Mouse (Mus musculus) forebrain, postnatal 0 days (tissue): ENCODE results near the gene Zfp180. TPM values are rescaled to one million over a fixed set of nuclear protein-coding genes. Genes with fewer than 3 reads are reported as not detected.
"Not testable (repeated sequence)": the region's sequence is repeated elsewhere in the genome, so short reads cannot be mapped to it uniquely, and the experiment has no call there.

ENCODE experiments used
- ATAC-seq: fragments of 200-750 bp; cut with Nextera tagmentation; 2 replicates; pipeline ENCODE4 v1.8.0; 2017; ENCODE audit warnings: mild to moderate bottlenecking, moderate library complexity
- DNase-seq: peaks from one replicate; pipeline ENCODE4 v3.0.0-alpha.2; 2015
- H3K27ac ChIP-seq: fragments of 300-500 bp; sonication (generic); 2 replicates; pipeline ENCODE4 v1.5.1; 2014; ENCODE audit warnings: low read depth, mild to moderate bottlenecking, antibody characterized with exemption, low read length, moderate library complexity, mixed read lengths
- H3K27me3 ChIP-seq: fragments of 300-500 bp; sonication (generic); 2 replicates; pipeline ENCODE4 v1.6.1; 2014; ENCODE audit warnings: mild to moderate bottlenecking, low read length, mixed read lengths; ENCODE audit not compliant: insufficient read depth
- H3K36me3 ChIP-seq: fragments of 300-500 bp; sonication (generic); 2 replicates; pipeline ENCODE4 v1.6.1; 2014; ENCODE audit warnings: mild to moderate bottlenecking, moderate library complexity; ENCODE audit not compliant: insufficient read depth
- H3K4me1 ChIP-seq: fragments of 300-500 bp; sonication (generic); 2 replicates; pipeline ENCODE4 v1.6.1; 2014; ENCODE audit warnings: antibody characterized with exemption; ENCODE audit not compliant: insufficient read depth
- H3K4me2 ChIP-seq: fragments of 300-500 bp; sonication (generic); 2 replicates; pipeline ENCODE4 v1.6.1; 2014; ENCODE audit warnings: low read depth, mild to moderate bottlenecking, moderate library complexity
- H3K4me3 ChIP-seq: fragments of 300-500 bp; sonication (generic); 2 replicates; pipeline ENCODE4 v1.5.1; 2014; ENCODE audit warnings: low read depth, low read length, mixed read lengths
- H3K9ac ChIP-seq: fragments of 300-500 bp; sonication (generic); 2 replicates; pipeline ENCODE4 v1.6.1; 2014; ENCODE audit warnings: mild to moderate bottlenecking
- H3K9me3 ChIP-seq: fragments of 300-500 bp; sonication (generic); 2 replicates; pipeline ENCODE4 v1.6.1; 2016; ENCODE audit warnings: low read length
- CTCF ChIP-seq: sonication (generic); IDR thresholded peaks from 2 replicates; pipeline ENCODE4 v1.5.1; 2016; ENCODE audit warnings: antibody characterized with exemption, control low read depth, low read depth
- WGBS: fragments of 180-500 bp; shearing (Covaris S2); extraction: QIAGEN DNeasy Blood & Tissue Kit; methylation state at CpG from one replicate; pipeline ENCODE4 v1.1.7; 2014; 5-methylcytosine and 5-hydroxymethylcytosine counted together
- polyA plus RNA-seq: library from polyadenylated mRNA; unstranded; fragments of >200 nt; fragmentation: Nextera tagmentation; extraction: Ambion mirVana; gene quantifications from 2 replicates; pipeline ENCODE4 v1.2.1, GENCODE M21; 2015
- total RNA-seq: library from RNA; depleted of rRNA; stranded (reverse); fragments of >200 nt; gene quantifications from 2 replicates; pipeline ENCODE4 v1.2.3, GENCODE M21; 2014; rRNA removed

Zfp180 gene
- total RNA-seq (38.2 and 44.0 TPM in 2 replicates), polyA plus RNA-seq (19.0 and 23.9 TPM in 2 replicates)

- H3K4me2 ChIP-seq = peak within 1 kb of the TSS; percentile 80
- 28% methylated on average over 44 of the region's 44 CpGs for WGBS
- H3K9ac ChIP-seq = peak within 1 kb of the TSS; percentile 76
- ATAC-seq = peak; percentile 99
- no peak for TF ChIP-seq CTCF
- peak within 1 kb of the TSS; percentile 78 for H3K27ac ChIP-seq
- DNase-seq = peak; percentile 99
- H3K4me3 ChIP-seq = peak within 1 kb of the TSS; percentile 57
- peaks cover 4% of the 10 kb centered on the region; the same call in 1 of the 2 replicates for H3K36me3 ChIP-seq
- peaks cover 10% of the 10 kb centered on the region; the same call in 1 of the 2 replicates for H3K4me1 ChIP-seq
- no peaks in the 10 kb centered on the region for H3K27me3 ChIP-seq
- H3K9me3 ChIP-seq = no peaks in the 10 kb centered on the region
Measured at GRCm38 (mm10) chr7:24081634-24082431, at the start of gene Zfp180. Gene Zfp180 (plus strand): TSS chr7:24081924.

DNA sequence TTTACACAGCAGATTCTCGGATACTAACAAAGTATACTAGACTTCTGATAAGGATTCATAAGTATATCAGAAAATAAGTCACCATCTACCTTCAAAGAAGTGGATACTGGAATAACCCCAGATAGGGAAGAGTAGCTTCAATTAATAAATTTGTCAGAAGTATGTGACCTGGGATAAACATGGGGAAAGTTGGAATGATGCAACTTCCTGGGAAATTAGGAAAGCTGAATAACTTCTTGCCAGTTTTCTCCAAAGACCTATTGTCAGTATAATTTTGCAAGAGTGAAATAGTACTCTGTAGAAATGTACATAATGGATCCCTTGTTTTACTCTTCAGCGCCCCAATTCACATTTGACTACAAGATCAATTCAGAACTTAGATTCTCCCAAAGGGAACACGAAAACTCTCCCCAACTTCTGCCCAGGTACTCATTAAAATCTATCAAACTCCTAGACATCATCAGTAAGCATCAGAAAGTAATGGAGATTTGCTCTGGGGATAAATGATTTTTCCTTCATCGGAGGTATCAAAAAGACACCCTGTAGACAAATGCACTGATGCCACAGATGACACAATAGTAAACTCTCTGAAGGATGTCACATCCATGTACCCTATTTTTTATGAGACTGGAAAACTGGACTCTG lies 28.9 kb upstream of the Zfp180 start, which contains the start of gene Vmn1r183:
Gene Vmn1r183, plus strand, starts transcription at position 595 of the 645 bp plus-strand sequence.
- H3K4me3 ChIP-seq = no peak within 1 kb of the TSS
- no peaks in the 10 kb centered on the region for H3K27me3 ChIP-seq
- H3K36me3 ChIP-seq = no peaks in the 10 kb centered on the region
- no peak within 1 kb of the TSS for H3K4me2 ChIP-seq
- no peaks in the 10 kb centered on the region for H3K9me3 ChIP-seq
- DNase-seq (no peak), ATAC-seq (no peak)
- no peaks in the 10 kb centered on the region for H3K4me1 ChIP-seq
- no peak within 1 kb of the TSS for H3K9ac ChIP-seq
- no peak within 1 kb of the TSS for H3K27ac ChIP-seq
- WGBS = 78% methylated on average over 4 of the region's 4 CpGs
- TF ChIP-seq CTCF = no peak

GRCm38 (mm10) chr7:24074424-24074823 lies 7.3 kb upstream of the Zfp180 start:
- not testable (repeated sequence) for H3K9me3 ChIP-seq, ATAC-seq, H3K9ac ChIP-seq, H3K4me3 ChIP-seq, H3K36me3 ChIP-seq, H3K27ac ChIP-seq, H3K27me3 ChIP-seq, H3K4me1 ChIP-seq, H3K4me2 ChIP-seq, DNase-seq
- WGBS = 73% methylated on average over 1 of the region's 1 CpGs

- no peak for TF ChIP-seq CTCF
- H3K27ac ChIP-seq = peak overlapping the region; percentile 78
- H3K4me3 ChIP-seq = peak overlapping the region; percentile 57
- ATAC-seq (no peak), DNase-seq (no peak)
- H3K36me3 ChIP-seq = peaks cover 4% of the 10 kb centered on the region; the same call in 1 of the 2 replicates
- peaks cover 10% of the 10 kb centered on the region; the same call in 1 of the 2 replicates for H3K4me1 ChIP-seq
- no peaks in the 10 kb centered on the region for H3K27me3 ChIP-seq
- H3K4me2 ChIP-seq = peak overlapping the region; percentile 80
- peak overlapping the region; percentile 76 for H3K9ac ChIP-seq
- H3K9me3 ChIP-seq = 0 out of 2 replicates have a peak, but pooled peaks cover 7% of the 10 kb centered on the region
- 51% methylated on average over 15 of the region's 15 CpGs for WGBS
Measured at GRCm38 (mm10) chr7:24082457-24083235, 922 bp downstream of the Zfp180 start.

- Histone ChIP-seq H3K27me3 (no peaks in the 10 kb centered on the region), H3K4me3 (no peak overlapping the region), H3K4me2 (no peak overlapping the region), H3K9me3 (0 out of 2 replicates have a peak, but pooled peaks cover 9% of the 10 kb centered on the region), H3K27ac (no peak overlapping the region), H3K4me1 (peaks cover 10% of the 10 kb centered on the region; the same call in 1 of the 2 replicates), H3K9ac (no peak overlapping the region), H3K36me3 (peaks cover 10% of the 10 kb centered on the region)
- WGBS = 98% methylated on average over 4 of the region's 4 CpGs
- TF ChIP-seq CTCF = no peak
- DNase-seq = no peak
- no peak for ATAC-seq
Measured at GRCm38 (mm10) chr7:24086871-24087270, 5.1 kb downstream of the Zfp180 start.

GRCm38 (mm10) chr7:24087485-24088125 lies 5.9 kb downstream of the Zfp180 start:
- DNase-seq = no peak
- H3K4me3 ChIP-seq = no peak overlapping the region
- no peak overlapping the region for H3K27ac ChIP-seq
- H3K4me1 ChIP-seq = 0 out of 2 replicates have a peak, but pooled peaks cover 6% of the 10 kb centered on the region
- no peak overlapping the region for H3K9ac ChIP-seq
- H3K27me3 ChIP-seq = no peaks in the 10 kb centered on the region
- no peak for TF ChIP-seq CTCF
- H3K4me2 ChIP-seq = no peak overlapping the region
- 98% methylated on average over 12 of the region's 12 CpGs for WGBS
- peaks cover 10% of the 10 kb centered on the region for H3K36me3 ChIP-seq
- no peak for ATAC-seq
- H3K9me3 ChIP-seq = 0 out of 2 replicates have a peak, but pooled peaks cover 9% of the 10 kb centered on the region
